Mouse (Mus musculus) right cerebral cortex, postnatal 25 days (tissue): Measurements from ENCODE around the gene Tmem120b.
A peak's percentile ranks its signal among the peaks of the same experiment; 100 is the strongest.

ENCODE experiments used
- DNase-seq: peaks from one replicate; pipeline ENCODE4 v3.0.0; 2022

Gene Tmem120b

DNA sequence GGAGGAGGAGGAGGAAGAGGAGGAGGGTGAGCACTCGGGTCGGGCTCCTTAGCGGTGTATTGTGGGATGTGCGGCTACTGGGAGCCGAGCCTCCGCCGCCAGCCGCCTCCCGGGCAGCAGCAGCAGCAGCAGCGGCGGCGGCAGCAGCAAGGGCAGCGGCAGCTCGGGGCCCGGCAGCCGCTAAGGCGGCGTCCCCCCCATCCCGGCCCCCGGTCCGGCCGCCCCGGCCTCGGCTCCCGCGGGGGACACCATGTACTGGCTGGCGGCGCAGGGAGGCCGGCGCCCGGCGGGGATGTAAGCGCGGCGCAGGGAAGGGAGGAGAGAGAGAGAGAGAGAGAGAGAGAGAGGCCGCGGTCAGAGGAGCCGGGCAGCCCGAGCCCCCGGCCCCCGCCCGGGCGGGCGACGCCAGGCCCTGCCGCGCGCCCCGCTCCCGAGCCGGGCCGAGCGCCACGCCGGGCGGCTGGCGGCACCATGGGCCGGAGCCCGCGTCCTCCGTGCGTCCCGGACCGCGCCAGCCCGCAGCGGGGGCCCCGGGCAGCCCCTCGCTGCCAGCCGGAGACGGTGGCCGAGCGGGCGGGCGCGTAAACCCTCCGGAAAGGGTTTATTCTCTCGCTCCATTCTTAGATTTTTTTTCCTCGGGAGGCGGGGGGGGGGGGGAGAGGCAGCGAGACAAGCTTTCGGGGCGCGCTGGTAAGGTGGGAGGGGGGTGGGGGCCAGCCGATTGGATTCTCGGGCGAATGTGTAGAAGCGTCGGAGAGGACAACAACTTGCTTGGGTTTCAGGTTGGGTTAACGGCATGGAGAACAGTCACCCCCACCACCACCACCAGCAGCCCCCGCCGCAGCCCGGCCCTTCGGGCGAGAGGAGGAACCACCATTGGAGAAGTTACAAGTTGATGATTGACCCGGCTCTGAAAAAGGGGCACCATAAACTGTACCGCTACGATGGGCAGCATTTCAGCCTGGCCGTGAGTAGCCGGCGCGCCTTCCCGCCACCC is 74.2 kb downstream of the Tmem120b start, which contains the start of gene Setd1b:
Gene Setd1b, plus strand, starts transcription at position 33 of the 997 bp plus-strand sequence.
- DNase-seq, result peak; percentile 70

DNA sequence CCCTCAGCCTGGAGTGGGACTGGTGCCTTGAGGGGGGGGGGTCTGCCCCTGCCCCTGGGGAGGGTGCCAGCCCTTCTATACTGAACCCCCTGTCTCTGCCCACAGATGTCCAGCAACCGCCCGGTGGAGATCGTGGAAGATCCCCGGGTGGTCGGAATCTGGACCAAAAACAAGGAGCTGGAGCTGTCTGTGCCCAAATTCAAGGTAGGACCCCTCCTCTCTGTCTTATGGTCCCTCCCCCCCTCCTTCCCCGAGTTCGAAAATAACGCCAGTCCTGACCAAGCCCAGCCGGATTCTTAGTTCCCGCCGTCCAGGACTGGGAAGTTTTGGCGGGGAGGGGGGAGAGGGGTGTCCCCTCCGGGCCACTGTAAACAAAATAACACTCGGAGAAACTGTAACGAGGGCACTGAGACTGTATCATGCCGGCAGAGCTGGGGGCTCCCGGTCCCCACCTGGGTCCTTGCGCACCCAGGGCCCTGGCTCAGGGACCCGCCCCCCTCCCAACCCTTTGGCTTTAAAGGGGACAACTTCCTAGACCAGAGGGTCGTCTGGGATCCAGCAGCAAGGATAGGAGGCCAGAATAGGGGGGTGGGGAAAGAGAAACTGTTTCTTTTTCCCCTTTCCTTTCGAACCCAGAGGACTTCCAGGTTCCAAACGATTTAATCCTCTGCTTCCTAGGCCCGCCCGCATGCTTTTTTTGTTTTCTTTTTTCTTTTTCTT is 75.2 kb downstream of the Tmem120b start:
- DNase-seq, result no peak

DNA sequence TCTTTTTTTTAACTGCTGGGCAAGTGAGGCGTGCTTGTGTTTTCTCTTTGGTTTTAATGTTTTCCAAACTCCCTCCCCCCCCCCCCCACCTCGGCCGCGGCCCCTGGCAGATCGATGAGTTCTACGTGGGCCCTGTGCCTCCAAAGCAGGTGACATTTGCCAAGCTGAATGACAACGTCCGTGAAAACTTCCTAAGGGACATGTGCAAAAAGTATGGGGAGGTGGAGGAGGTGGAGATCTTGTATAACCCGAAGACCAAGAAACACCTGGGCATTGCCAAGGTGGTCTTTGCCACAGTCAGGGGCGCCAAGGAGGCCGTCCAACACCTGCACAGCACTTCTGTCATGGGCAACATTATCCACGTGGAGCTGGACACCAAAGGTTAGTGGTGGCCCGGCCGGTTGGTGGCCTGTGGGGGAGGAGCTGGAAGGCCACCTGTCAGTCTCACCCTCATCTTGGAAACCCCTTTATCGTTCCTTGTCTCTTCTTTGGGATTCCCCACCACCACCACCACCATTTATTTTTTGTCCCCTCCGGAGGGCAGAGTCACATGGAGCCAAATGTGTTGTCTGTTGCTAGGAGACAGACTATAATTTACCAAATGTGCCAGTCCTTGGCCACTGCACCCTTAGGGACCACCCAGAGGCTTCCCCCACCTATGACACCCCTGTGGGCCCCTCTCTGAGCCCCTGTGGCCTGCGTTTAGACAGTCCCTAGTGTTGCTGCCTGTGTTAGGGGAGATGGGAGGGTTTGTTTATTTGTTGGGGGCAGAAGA is 75.9 kb downstream of the Tmem120b start:
- DNase-seq, result no peak

DNA sequence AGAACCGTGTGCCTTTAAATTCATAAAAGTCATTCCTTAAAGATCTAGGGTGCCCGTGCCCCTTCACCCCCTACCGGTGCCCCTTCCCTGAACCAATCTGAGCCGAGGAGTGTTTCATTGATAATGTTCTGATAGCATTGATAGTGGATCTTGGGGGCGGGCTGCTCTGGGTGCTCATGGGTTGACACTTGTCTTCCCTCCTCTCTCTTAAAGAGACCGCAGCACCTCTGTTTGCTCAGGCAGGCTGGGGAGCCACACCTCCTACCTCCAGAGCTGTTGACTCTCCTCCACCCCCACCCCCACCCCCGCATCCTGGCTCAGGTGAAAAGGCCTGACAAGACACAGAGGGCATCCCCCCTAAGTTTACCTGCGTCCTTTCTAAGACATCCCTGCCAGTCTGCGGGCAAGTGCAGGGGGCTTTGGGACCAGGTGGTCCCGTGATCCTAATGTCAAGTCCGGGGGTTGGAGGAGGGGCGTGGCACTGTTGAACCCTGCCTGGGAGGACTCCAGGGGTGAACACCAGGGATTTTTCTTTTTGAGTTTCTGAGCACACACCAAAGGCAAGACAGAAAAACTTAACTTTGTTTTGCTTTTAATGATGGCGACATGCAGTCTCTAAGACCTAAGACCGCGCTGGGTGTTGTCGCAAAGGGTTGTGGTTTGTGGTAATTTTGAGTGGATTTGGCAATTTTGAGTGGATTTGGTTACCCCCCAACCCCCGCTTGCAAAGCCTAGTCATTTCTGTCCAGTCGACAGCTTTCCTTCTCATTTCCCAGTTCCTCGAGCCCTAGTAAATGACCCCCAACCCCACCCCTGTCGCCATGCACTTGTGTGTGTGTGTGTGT is 76.8 kb downstream of the Tmem120b start:
- no peak for DNase-seq

DNA sequence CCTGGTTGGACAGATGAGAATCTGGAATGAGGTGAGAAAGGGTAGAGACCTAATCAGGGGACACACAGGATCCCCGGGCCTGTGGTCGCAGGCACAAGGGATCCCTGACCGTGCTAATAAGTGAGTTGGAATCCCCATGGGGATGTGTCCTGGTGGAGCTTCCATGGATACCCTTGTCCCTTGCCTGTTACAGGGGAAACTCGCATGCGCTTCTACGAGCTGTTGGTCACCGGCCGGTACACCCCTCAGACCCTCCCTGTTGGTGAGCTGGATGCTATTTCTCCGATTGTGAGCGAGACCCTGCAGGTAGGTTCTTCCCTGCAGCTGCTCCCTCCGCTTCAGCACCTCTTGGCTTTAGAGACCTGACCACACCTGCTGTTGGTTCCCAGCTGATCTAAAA is 78.1 kb downstream of the Tmem120b start:
- DNase-seq, result no peak

DNA sequence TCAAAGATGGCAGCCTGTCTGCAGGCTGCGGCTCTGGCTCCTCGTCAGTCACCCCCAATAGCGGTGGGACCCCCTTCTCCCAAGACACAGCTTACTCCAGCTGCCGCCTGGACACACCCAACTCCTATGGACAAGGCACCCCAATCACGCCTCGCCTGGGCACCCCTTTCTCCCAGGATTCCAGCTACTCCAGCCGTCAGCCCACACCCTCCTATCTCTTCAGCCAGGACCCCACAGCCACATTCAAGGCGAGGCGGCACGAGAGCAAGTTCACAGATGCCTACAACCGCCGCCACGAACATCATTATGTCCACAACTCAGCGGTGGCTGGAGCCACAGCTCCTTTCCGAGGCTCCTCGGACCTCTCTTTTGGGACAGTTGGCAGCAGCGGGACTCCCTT is 79.4 kb downstream of the Tmem120b start:
- no peak for DNase-seq

DNA sequence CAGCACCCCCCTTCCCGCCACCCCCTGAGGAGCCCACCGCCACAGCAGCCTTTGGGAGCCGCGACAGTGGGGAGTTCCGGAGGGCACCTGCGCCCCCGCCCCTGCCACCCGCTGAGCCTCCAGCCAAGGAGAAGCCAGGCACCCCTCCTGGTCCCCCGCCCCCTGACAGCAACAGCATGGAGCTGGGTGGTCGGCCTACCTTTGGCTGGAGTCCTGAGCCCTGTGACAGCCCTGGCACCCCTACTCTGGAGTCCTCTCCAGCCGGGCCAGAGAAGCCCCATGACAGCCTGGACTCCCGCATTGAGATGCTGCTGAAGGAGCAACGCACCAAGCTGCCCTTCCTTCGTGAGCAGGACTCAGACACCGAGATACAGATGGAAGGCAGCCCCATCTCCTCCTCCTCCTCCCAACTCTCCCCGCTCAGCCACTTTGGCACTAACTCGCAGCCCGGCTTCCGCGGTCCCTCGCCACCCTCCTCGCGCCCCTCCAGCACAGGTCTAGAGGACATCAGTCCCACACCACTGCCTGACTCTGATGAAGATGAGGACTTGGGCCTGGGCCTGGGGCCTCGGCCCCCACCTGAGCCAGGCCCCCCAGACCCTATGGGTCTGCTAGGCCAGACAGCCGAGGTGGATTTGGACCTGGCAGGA is 80.0 kb downstream of the Tmem120b start:
- DNase-seq, result no peak

DNA sequence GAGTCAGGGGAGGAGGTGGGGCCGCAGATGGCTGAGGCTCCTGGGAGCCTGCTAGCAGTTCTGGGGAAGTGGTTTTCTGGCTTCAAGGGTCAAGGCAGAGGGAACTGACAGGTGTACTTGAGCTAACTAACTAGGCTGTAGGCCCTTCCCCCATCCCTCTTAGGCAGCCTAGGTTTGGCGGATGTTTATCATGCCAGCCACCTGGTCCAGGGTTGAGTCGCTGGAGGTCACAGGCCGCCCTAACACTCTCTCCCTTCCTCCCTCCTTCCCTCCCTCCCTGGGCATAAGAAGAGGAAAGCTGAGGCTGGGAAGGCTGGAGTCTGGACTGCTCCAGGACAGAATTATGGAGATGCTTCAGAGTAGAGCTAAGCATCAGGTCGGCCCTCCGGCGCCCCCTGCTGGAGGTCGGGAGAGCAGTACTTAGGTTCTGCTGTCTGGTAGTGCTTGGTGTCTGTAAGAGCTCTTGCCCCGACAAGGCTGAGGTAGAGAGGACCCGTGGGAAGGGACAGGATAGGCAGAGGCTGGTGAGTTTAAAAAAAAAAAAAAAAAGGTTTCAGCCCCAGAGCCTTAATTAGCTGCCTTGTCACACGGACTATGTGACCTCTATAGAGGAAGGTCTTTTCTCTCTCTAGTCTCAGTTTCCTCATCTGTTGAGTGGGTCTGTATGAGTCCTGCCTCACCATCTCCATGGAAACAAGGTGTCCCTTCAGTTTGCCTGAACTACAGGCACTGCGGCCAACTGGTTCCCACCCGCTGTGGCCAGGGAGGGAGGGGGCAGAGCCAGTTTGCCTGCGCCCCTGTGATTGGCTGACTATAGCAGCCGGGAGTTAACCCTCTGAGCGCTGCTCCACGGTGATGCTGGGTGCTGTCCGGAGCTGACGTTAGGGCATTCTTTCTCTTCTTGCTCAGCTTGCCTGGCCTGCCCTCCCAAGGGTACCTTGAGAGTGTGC is 81.5 kb downstream of the Tmem120b start:
- DNase-seq, result peak; percentile 82

DNA sequence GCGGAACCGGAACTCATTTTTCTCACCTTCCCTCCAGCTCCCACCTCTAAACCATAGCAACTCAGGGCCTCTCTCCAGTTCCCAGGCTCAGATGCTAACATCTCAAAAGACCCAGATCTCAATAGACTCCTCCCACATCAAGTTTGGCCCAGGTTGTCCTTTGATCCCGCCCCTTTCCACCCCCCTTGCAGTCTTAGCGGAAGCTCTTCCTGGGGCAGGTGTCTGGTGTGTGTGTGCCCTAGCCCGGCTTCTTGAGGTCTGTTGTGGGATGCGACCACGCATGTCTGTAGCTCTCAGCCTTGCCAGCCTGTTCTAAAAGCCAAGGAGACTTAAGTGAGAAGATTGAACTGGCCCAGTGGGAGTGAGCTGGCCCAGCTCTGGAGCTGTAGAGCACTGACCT is 82.4 kb downstream of the Tmem120b start:
- no peak for DNase-seq

DNA sequence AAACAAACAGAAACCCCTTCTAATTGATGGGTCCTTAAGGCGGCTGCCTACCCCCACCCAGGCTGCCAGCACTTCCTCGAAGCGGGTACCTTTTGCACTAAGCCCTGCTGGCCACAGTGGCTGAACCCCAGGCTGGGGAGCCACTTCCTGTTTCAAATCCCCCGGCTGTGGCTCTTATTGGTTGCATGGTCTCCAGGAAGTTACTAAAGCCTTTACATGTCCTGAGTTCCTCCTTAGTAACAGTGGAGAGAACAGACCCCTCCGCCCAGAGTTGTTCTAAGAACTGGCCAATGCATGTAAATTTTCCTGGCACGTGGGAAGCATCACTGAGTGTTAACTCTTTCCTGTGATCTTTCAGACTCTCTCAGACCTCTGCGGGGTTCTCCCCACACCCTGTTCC is 82.9 kb downstream of the Tmem120b start:
- no peak for DNase-seq

DNA sequence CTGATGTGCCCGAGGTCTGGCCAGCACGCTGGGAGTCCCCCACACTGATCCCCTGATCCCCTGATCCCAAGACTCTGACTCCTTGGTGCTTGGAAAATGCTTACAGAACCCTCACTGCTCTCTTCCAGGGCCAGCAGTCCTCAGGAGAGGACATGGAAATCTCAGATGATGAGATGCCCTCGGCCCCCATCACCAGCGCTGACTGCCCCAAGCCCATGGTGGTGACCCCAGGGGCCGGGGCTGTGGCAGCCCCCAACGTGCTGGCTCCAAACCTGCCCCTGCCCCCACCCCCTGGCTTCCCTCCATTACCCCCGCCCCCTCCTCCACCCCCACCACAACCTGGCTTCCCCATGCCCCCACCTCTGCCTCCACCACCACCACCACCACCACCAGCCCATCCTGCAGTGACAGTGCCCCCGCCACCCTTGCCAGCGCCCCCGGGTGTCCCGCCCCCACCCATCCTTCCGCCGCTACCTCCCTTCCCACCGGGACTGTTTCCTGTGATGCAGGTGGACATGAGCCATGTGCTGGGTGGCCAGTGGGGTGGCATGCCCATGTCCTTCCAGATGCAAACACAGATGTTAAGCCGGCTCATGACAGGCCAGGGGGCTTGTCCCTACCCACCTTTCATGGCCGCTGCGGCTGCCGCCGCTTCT is 83.6 kb downstream of the Tmem120b start:
- DNase-seq, result no peak

DNA sequence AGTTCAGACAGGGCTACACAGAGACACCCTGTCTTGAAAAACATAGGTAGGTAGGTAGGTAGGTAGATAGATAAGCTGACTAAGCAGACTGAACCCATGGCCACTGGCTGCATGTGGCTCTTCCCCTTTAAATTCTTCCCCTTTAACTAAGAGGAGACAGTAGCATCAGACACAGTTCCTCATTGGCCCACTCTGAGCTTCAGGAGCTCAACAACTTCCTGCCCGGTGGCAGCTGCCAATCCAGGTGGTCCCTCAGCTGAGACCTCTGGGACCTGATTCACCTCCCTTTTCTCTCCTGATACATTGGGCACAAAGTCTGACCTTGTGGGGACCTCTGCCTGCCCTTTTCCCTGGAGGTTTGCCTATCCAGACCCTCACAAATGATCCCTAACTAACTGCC is 84.7 kb downstream of the Tmem120b start:
- no peak for DNase-seq

DNA sequence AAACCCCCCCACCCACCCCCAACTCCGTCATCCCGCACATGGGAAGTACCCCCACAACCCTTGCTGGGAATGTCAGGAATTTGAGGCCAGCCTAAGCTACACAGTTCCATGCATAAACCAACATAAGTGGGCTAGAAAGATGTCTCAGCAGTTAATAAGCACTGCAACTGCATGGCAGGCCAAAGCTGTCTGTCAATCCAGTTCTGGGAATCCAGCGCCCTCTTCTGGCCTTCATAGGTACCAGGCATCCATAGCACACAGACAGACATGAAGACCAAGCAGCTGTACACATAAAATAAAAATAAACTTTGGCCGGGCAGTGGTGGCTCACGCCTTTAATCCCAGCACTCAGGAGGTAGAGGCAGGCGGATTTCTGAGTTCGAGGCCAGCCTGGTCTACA is 87.2 kb downstream of the Tmem120b start:
- no peak for DNase-seq

DNA sequence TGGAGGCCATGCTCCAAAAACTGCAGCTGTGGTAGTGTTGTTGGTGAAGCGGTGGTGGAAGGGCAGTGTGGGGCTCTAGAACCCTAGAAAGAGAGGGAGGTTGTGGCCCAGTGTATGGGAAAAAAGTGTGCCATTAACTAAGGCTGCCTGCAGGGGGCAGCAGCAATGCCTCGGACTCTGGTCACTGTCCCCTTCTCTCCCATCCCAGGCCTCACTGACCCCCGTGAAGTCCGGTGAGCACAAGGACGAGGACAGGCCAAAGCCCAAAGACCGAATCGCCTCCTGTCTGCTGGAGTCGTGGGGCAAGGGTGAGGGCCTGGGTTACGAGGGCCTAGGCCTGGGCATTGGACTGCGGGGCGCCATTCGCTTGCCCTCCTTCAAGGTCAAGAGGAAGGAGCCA is 88.5 kb downstream of the Tmem120b start:
- DNase-seq, result no peak

DNA sequence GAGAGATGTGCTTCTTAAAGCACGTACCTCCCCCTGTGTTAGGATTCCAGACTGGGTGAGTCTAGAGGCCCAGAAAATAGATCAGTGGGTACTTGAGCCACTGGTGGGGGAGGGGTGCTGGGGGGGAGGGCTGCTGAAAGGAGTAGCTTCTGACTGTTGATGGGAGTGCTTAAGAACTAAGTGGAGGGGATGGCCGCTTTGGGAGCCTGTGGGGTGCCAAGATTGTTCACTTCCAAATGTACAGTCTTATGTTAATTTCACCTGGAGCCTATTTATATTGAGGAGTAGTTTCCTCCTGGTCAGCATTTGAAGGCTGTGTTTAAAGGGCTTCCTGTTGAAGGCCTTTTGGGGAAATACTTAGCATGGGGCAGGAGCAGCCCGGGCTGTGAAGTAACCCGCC is 89.8 kb downstream of the Tmem120b start:
- DNase-seq, result no peak

DNA sequence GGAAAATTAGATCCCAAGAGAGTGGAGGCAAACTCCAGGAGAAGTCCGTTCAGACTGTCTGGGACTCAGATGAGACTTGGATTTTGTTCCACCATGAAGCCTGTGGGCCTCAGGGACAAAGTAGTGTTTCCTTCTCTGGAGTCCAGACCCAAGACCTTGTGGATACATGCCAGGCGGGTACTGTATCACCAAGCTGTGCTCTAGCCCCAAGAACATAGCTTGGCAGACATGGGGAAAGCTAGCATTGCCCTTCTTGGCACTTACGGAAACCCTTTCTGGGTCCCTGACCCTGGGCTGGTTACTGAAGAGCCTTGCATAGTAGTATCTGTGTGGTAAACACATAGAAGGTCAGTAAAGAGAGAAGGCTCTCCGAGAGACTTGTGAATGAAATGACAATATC is 91.2 kb downstream of the Tmem120b start:
- no peak for DNase-seq

DNA sequence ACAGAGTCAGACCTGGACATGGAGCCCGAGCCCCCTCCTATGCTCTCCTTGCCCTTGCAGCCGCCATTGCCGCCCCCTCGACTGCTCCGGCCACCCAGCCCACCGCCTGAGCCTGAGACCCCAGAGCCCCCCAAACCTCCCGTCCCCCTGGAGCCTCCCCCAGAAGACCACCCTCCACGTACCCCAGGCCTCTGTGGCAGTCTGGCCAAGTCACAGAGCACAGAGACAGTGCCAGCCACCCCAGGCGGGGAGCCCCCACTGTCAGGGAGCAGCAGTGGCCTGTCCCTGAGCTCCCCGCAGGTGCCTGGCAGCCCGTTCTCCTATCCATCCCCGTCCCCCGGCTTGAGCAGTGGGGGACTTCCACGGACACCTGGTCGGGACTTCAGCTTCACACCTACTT is 91.7 kb downstream of the Tmem120b start:
- no peak for DNase-seq

DNA sequence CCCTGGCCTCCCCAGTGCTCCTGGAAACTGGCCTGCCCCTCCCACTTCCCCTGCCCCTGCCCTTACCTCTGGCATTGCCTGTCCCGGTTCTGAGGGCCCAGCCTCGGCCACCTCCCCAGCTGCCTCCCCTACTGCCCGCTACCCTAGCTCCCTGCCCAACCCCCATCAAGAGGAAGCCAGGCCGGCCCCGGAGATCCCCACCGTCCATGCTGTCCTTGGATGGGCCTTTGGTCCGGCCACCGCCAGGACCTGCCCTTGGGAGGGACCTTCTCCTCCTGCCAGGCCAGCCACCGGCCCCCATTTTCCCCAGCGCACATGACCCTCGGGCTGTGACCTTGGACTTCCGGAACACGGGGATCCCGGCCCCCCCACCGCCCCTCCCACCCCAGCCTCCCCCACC is 92.1 kb downstream of the Tmem120b start:
- DNase-seq, result no peak

DNA sequence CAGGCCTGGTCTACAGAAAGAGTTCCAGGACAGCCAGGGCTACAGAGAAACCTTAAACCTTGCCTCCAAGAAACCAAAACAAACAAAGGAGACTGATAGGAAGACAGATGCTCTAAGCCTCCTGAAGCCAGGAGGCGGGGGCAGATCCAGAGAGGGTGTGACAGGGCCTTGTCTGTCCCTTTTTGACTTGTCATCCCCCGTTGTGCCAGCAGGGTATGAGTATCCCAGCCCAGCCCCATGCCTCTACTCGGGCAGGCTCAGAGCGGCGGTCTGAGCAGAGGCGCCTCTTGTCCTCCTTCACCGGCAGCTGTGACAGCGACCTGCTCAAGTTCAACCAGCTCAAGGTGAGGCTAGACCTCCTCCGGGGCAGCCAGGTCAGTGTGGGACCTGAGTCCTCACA is 94.7 kb downstream of the Tmem120b start:
- no peak for DNase-seq

DNA sequence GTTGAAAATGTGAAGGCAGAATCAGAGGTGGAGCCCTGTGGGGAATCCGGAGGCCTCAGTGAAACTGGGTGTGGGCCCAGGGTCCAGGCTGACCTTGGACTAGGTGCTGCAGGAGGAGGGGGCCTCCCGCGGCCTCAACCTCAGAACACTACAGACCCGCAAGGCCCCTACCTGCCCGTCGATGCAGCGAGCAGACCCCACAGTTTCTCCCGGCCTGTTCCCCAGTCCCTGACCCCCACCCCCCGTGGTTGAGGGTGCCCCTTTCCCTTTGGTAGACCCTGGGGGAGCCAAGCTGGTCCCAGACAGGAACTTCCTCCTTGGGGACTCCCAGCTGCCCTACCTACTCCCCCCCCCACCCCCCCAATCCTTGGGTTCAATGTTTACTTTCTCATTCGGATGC is 98.2 kb downstream of the Tmem120b start:
- no peak for DNase-seq
